9 mouse cellular contexts compared by ENCODE assay signal in the genomic region with DNA sequence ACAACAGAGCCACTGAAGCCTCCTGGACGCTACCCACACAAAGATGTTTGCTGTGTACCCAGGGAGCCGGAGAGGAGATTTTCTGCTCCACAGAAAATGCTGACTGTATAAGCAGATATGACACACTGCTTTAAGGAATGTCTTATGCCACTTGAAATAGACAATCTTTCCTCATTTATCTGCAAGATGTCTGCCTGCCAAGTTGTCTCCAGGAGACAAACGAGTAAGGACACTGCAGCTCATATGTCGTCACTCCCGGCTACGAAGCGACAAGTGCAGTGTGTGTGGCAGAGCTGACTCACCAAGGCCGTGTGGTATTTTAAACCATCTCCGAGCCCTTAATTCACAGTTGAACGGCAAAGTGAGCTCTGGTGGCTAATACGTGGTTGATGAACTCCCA. TPM values are rescaled to one million over a fixed set of nuclear protein-coding genes. Genes with fewer than 3 reads are reported as not detected.
DNase-seq lines count a peak whose midpoint lies in the region; ATAC-seq lines count a peak whose summit lies in the region.
"Had no signal": no experiment of that assay in that cellular context is flagged by ENCODE, and none has a peak within 500 bp of the region (broad histone marks: within the 10 kb centered on the region; RNA-seq: fewer than 3 reads in every experiment).

No protein-coding gene starts in this region.

- no peak overlapping the region for H3K4me3 ChIP-seq in heart, embryonic 16.5 days (ENCODE audit: low read length)
- no peak overlapping the region for H3K4me3 ChIP-seq in hindbrain, embryonic 10.5 days
- H3K4me3 ChIP-seq: embryonic facial prominence, embryonic 15.5 days had no signal

- 30% methylated on average over 11 of the region's 11 CpGs for WGBS in heart, embryonic 16.5 days
- 91% methylated on average over 11 of the region's 11 CpGs for WGBS in hindbrain, embryonic 10.5 days

- H3K9ac ChIP-seq in heart, embryonic 16.5 days (ENCODE audit: low read length), result peak overlapping the region; percentile 13; the same call in 1 of the 2 replicates
- H3K9ac ChIP-seq: embryonic facial prominence, embryonic 15.5 days had no signal

- H3K27ac ChIP-seq in heart, embryonic 16.5 days (ENCODE audit: low read length), result peak overlapping the region; percentile 62
- H3K27ac ChIP-seq in hindbrain, embryonic 10.5 days, result no peak overlapping the region
- H3K27ac ChIP-seq: embryonic facial prominence, embryonic 15.5 days had no signal

- H3K36me3 ChIP-seq in heart, embryonic 16.5 days (ENCODE audit: control insufficient read depth, insufficient read depth), result no peaks in the 10 kb centered on the region
- H3K36me3 ChIP-seq in hindbrain, embryonic 10.5 days, result peaks cover 3% of the 10 kb centered on the region; the same call in 1 of the 2 replicates
- H3K36me3 ChIP-seq: embryonic facial prominence, embryonic 15.5 days had no signal

- ATAC-seq in heart, embryonic 16.5 days (replicated peaks; ENCODE audit: extremely low read depth, insufficient read depth, low FRiP score), result no peak
- no peak for ATAC-seq in erythroblast, adult 5-6 weeks (replicated peaks; ENCODE audit: low FRiP score, poor library complexity, severe bottlenecking)
- no peak for ATAC-seq in erythroid progenitor cell, adult 5-6 weeks (replicated peaks; ENCODE audit: low FRiP score, poor library complexity, severe bottlenecking)

- H3K27me3 ChIP-seq in heart, embryonic 16.5 days (ENCODE audit: control insufficient read depth, insufficient read depth, low read length), result no peaks in the 10 kb centered on the region
- H3K27me3 ChIP-seq in hindbrain, embryonic 10.5 days (ENCODE audit: insufficient read depth, poor library complexity, severe bottlenecking), result no peaks in the 10 kb centered on the region
- H3K27me3 ChIP-seq: embryonic facial prominence, embryonic 15.5 days had no signal

- no peaks in the 10 kb centered on the region for H3K9me3 ChIP-seq in heart, embryonic 16.5 days (replicated peaks; ENCODE audit: control insufficient read depth, low read length)
- H3K9me3 ChIP-seq in hindbrain, embryonic 10.5 days, result no peaks in the 10 kb centered on the region
- H3K9me3 ChIP-seq: embryonic facial prominence, embryonic 15.5 days had no signal

- peak; percentile 50 to 65 for DNase-seq in layer of hippocampus, adult 18-20 months (ENCODE audit: low spot score in 2 of 2)
- no peak for DNase-seq in layer of hippocampus, adult 9-10 months (ENCODE audit: low spot score)
- peak; percentile 95 for DNase-seq in brain, adult 2 months (ENCODE audit: low read depth, low spot score)
- DNase-seq in right cerebral cortex, postnatal 25 days, result peak; percentile 57
- DNase-seq in hindbrain, embryonic 10.5 days (ENCODE audit: low spot score), result no peak

- H3K4me2 ChIP-seq in heart, embryonic 16.5 days (ENCODE audit: low read depth, low read length), result peak overlapping the region; percentile 19; the same call in 1 of the 2 replicates
- H3K4me2 ChIP-seq: embryonic facial prominence, embryonic 15.5 days had no signal

- peaks cover 31% of the 10 kb centered on the region for H3K4me1 ChIP-seq in heart, embryonic 16.5 days (ENCODE audit: control insufficient read depth, insufficient read depth, low read length)
- peaks cover 35% of the 10 kb centered on the region for H3K4me1 ChIP-seq in hindbrain, embryonic 10.5 days (replicated peaks)

RNA-seq across cellular contexts. Expression of a gene that starts 36.2 kb away (rescaled TPM):
- total RNA-seq in layer of hippocampus, adult 18-20 months (2021), result 1,000 to 10,000 TPM; 1,310 to 1,337 TPM
- 175 and 187 TPM in 2 replicates for polyA plus RNA-seq in heart, embryonic 16.5 days (2015; fragmentation: Nextera tagmentation; extraction: Ambion mirVana)
- 29.3 and 50.9 TPM in 2 replicates for total RNA-seq in erythroblast, adult 5-6 weeks (2015; ENCODE audit: low replicate concordance)
- total RNA-seq in erythroblast, adult 5-6 weeks (2017; ENCODE audit: low replicate concordance), result 30.9 and 33.4 TPM in 2 replicates
- 25.6 and 28.8 TPM in 2 replicates for total RNA-seq in erythroid progenitor cell, adult 5-6 weeks (2015; ENCODE audit: low replicate concordance)
- total RNA-seq in erythroid progenitor cell, adult 5-6 weeks (2017; ENCODE audit: low replicate concordance), result 14.3 and 17.8 TPM in 2 replicates
- 125 and 161 TPM in 2 replicates for polyA plus RNA-seq in hindbrain, embryonic 10.5 days (2016; fragmentation: Nextera tagmentation; extraction: Ambion mirVana)

Comparison
In these comparisons a context has a peak if more than half of its experiments do, and no peak if none do; other contexts are left out.
1. DNase-seq: peak in layer of hippocampus, adult 18-20 months (2 of 2), brain, adult 2 months (single experiment) and right cerebral cortex, postnatal 25 days (single experiment); none in layer of hippocampus, adult 9-10 months (single experiment) and hindbrain, embryonic 10.5 days (single experiment).
2. RNA of a gene that starts 36.2 kb away (total RNA-seq): 1,310 to 1,337 TPM in layer of hippocampus, adult 18-20 months; 29.3 to 50.9 TPM in erythroblast, adult 5-6 weeks and 14.3 to 28.8 TPM in erythroid progenitor cell, adult 5-6 weeks; every median in the first group is over 10 times any median in the second.